Mouse (Mus musculus): ENCODE data around the gene Plpp2. TPM values are rescaled to one million over a fixed set of nuclear protein-coding genes. Genes with fewer than 3 reads are reported as not detected.

Plpp2 gene
- total RNA-seq, 2 experiments from 2014 or later, result 3.4 to 6.0 TPM

- DNase-seq, result no peak
- intact Hi-C loops (cut with DNase I), result no loop called here
Observed at GRCm38 (mm10) chr10:79530721-79531120, 2.9 kb downstream of the Plpp2 start.

- no peak for DNase-seq
- intact Hi-C loops (cut with DNase I), result no loop called here
Observed at GRCm38 (mm10) chr10:79530241-79530640, 3.4 kb downstream of the Plpp2 start.

DNA sequence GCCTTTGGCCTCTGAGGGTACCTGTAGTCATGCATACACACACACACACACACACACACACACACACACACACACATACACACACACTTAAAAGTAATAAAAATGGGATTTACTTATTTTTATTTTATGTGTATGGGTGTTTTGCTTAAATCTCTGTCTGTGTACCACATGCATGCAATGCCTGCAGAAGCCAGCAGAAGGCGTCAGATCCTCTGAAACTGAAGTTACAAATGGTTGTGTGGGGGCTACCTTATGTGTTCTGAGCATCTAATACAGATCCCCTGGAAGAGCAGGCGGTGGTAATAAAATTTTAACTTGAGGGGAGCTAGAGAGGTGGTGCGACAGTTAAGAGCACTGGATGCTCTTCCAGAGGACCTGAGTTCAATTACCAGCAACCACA is 5.5 kb downstream of the Plpp2 start:
- intact Hi-C loops (cut with DNase I), result no loop called here
- DNase-seq, result no peak

GRCm38 (mm10) chr10:79527453-79527845 is 6.1 kb downstream of the Plpp2 start:
- intact Hi-C loops (cut with DNase I), result no loop called here
- no peak for DNase-seq

DNA sequence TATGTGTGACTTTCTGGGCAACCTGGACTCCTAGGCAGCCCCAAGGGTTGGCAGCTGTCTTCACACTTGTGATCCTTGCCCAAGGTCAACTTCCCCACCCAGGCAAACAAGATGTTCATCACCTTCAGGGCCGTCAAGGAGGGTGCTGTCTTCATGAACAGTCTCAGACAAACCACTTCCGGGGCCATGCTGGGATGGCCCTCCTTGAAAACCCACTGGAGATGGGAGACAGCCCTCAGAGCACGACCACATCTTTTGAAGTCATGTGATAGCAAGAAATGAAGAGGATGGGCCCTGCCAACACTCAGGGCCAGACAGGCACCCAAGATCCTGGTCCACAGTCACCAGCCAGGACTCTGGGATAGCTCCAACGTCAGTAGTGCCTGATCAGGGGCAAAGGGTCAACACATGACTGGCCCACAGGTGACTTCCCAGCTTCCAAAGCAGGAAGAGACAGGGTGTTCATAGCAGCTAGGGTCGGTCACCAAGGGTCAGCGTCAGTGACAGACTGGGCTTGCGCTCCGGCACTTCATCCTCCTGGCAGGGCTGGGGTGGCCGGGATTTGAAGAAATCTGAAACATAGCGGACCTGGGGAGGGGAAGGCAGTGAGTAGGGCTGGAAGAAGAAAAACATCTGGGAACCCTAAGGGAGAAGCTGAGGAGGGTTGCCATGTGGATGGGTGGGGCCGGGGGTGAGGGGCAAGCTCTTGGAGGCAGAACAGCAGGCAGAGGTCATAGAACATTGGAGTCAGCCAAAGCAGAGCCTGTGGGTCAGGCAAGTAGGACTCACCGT is 6.7 kb downstream of the Plpp2 start:
- intact Hi-C loops (cut with DNase I), result no loop called here
- no peak for DNase-seq

DNA sequence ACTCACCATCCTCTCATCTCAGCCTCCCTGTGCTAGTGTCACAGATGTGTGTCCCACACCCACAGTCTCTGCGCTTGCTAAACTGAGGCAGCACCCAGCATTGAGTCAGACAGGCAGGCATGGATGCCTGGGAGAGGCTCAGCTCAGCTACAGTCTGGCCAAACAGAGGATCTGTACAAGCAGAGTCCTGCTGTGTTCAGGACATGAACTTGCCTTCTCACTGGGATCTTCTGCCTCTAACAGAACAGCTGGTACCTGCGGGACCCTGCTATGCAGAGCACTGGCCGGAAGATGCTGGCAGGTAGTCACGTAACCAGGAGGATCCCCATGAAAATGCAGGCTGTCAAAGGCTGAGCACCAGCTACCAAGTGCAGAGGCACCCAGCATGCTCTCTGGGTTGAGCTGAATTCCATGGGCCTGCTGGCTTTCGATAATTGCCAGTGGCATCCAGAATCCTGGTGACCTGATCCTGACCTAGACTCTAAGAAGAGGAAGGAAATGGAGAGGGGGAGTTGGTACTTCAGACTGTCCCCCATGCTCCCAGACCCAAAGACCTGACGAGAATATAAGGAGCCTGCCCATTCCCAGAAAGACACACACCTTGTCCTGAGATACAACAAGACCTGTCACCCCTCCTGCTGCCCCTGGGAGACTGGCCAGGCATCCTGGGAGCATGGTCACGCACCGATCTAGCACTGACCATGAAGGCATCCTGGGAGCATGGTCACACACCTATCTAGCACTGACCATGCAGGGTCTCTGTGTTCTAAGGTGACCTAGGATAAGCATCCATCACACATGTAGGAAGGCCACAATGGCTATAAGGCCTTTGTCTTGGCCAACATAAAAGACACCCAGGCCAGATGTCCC is 7.9 kb downstream of the Plpp2 start:
- intact Hi-C loops (cut with DNase I), result no loop called here
- no peak for DNase-seq

DNA sequence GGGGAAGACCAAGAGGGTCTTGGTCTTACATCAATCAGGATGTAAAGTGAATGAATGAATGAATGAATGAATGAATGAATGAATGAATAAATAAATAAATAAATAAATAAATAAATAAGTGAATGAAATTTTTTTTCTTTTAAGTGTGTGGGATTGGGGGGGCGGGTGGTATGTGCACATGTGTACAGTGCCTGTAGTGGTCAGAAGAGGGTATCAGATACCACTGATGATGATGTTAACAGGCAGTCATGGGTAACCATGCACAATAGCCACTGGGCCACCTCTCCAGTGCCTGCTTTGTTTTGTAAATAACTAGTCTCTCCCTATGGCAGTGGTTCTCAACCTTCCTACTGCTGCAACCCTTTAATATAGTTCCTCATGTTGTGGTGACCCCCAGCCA is 9.2 kb downstream of the Plpp2 start:
- intact Hi-C loops (cut with DNase I), result no loop called here
- no peak for DNase-seq

GRCm38 (mm10) chr10:79506709-79507108 is 26.9 kb downstream of the Plpp2 start:
- no peak for DNase-seq

DNA sequence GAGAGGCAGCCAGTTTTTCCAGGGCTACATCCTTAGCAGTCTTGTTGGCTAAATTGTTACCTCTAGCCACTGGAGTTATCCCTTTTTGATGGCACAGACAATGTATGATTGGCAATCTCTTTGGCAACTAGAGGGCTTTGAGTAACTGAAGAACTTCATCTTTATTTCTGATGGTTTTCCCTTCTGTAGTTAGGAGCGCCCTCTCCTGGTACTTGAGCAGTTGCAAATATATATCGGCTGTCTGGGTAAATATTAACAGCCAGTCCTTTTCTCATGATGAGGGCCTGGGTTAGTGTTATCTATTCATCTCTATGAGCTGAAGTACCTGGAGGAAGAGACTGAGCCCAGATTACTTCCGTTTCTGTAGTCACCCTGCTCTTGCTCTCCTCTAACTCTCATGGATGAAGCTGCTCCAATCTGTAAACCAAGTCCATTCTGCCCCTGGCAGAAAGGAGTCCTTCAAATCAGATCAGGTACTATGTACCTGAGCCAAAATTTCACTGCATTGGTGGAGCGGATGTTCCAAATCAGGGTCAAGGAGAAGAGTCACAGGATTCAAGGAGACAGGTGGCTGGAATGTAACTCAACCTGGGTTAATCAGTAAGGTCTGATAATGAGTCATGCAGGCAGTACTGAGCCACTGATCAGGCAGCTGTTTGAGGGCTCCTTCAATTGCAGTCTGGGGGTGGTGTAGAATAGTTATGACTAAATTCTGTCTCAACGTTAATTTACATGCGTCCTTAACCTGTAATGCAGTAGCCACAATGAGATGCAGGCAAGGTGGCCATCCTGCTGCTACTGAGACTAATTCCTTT is 30.6 kb downstream of the Plpp2 start:
- no peak for DNase-seq
- intact Hi-C loops (cut with DNase I), result no loop called here

More at GRCm38 (mm10) chr10:79506709-79507108, 26.9 kb downstream of the Plpp2 start:
- intact Hi-C loops (cut with DNase I), result no loop called here

DNA sequence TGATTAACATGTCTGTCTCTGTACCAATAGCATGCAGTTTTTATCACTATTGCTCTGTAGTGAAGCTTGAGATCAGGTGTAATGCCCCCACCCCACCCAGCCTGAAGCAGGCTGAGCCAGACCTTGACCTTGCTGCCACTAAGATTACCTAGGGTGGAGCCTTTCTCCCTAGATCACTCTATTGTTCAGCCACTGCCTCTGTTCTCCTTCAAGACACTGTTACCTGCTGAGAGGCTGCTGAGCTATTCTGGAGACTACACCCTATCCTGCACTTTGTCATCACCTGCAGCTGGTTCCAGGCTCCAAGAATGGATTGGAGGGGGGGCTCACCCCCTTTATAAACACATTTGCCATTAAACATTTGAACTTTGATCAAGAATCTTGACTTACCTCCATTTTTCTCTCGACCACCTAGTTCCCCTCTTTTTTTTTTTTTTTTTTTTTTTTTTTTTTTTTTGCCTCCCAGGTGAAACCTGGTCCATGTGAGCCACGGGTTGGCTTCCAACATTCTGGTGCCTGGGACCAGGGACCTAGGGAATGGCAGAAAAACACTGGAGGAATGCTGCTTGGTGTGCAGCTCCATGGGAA is 36.8 kb downstream of the Plpp2 start:
- intact Hi-C loops (cut with DNase I), result no loop called here
- no peak for DNase-seq

DNA sequence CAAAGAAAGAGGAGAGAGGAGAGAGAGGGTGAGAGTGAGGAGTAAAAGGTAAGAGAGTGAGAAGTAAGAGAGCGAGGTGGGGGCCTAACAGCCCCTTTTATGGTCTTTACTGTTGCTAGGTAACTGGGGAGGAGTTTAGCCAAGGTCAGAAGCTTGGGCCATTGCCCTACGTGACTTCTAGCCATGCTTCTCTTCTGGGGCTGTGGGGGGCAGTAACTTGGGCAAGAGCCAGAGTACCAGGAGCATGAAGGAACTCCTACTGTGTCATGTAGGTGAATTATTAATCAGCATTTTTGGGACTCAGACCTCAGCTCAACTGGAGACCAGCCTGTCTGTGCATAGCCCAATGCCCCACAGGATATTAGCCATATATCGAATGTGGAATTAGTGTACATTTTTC is 37.7 kb downstream of the Plpp2 start:
- DNase-seq, result no peak
- intact Hi-C loops (cut with DNase I), result no loop called here

Small RNA genes within 50 kb of the gene (microRNA-seq; reads per million reads assigned to microRNA genes)
- 0.24 to 0.35 reads per million in 2 experiments for gene Mir6909

Other genes with a start within 250 kb of the Plpp2 start
- not detected for gene Vmn2r82, start 177.3 kb downstream of the Plpp2 start, total RNA-seq (2021)
- gene Vmn2r83, start 65.1 kb downstream of the Plpp2 start, total RNA-seq (2021), result not detected
- gene Mier2, start 21.4 kb upstream of the Plpp2 start, total RNA-seq (2021), result 10 to 100 TPM; 12.4 to 15.6 TPM
- not detected for gene Theg, start 53.5 kb upstream of the Plpp2 start, total RNA-seq (2021)
- not detected for gene C2cd4c, start 80.2 kb upstream of the Plpp2 start, total RNA-seq (2021)
- 1 to 10 TPM; 4.5 to 4.8 TPM for gene Shc2, start 104.1 kb upstream of the Plpp2 start, total RNA-seq (2021)
- gene Odf3l2, start 111.9 kb upstream of the Plpp2 start, total RNA-seq (2021), result not detected
- under 1 TPM; 0.24 to 0.60 TPM for gene Madcam1, start 130.8 kb upstream of the Plpp2 start, total RNA-seq (2021)
- gene Tpgs1, start 135.6 kb upstream of the Plpp2 start, total RNA-seq (2021), result 10 to 100 TPM; 24.3 to 24.4 TPM
- gene Cdc34, start 148.4 kb upstream of the Plpp2 start, total RNA-seq (2021), result 100 to 1,000 TPM; 152 to 159 TPM
- 1 to 10 TPM; 3.8 to 4.3 TPM for gene Gzmm, start 155.2 kb upstream of the Plpp2 start, total RNA-seq (2021)
- 1,000 to 10,000 TPM; 1,161 to 1,276 TPM for gene Bsg, start 170.7 kb upstream of the Plpp2 start, total RNA-seq (2021)
- 10 to 100 TPM; 22.6 to 27.6 TPM for gene Hcn2, start 182.8 kb upstream of the Plpp2 start, total RNA-seq (2021)
- gene Polrmt, start 212.8 kb upstream of the Plpp2 start, total RNA-seq (2021), result 10 to 100 TPM; 36.3 to 54.4 TPM
- not detected for gene Fgf22, start 221.3 kb upstream of the Plpp2 start, total RNA-seq (2021)
- 10 to 100 TPM; 31.8 to 34.4 TPM for gene Rnf126, start 233.2 kb upstream of the Plpp2 start, total RNA-seq (2021)
- gene Fstl3, start 243.5 kb upstream of the Plpp2 start, total RNA-seq (2021), result 1 to 10 TPM; 5.8 to 7.4 TPM